Mouse (Mus musculus): ENCODE measurements at regions not wholly inside any gene's neighbourhood (a gene's known extent, or its start where the extent isn't known, plus 50 kb on each side); places are given as distances from the start of the nearest gene placed in this dataset.

DNA sequence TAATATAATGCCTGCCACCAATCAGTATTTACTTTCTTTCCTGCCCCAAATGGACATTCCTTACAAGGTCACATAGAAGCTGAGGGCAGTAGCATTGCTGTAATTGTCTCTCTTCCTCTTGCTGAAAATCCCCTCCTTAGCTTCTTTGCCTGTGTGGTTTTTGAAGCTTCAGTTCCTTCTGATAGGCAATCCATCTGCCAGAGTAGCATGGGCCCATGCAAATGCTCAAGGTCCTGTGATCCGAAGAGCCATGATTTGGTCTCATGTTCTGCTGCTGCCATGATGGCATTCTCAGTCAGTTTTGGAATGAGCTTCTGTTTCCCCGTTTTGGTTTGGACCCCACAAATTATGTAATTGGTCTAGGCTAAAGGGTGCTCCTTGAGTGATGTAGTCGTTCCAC is 586.0 kb upstream of the Nrp1 start:
- no peak for ATAC-seq (ENCODE audit: low FRiP score)
- Histone ChIP-seq H3K27me3 (ENCODE audit: control insufficient read depth, insufficient read depth, low read length) (no peaks in the 10 kb centered on the region), H3K4me3 (replicated peaks; ENCODE audit: low read length) (no peak overlapping the region), H3K9ac (no peak overlapping the region), H3K36me3 (replicated peaks; ENCODE audit: control insufficient read depth, insufficient read depth) (no peaks in the 10 kb centered on the region), H3K9me3 (ENCODE audit: control insufficient read depth, low read length) (no peaks in the 10 kb centered on the region), H3K27ac (no peak overlapping the region), H3K4me1 (replicated peaks; ENCODE audit: control insufficient read depth, insufficient read depth, low read length) (peaks cover 14% of the 10 kb centered on the region; the same call in 1 of the 2 replicates), H3K4me2 (replicated peaks) (no peak overlapping the region)
- 93% methylated on average over 3 of the region's 3 CpGs for WGBS
- DNase-seq (ENCODE audit: low spot score), result no peak

DNA sequence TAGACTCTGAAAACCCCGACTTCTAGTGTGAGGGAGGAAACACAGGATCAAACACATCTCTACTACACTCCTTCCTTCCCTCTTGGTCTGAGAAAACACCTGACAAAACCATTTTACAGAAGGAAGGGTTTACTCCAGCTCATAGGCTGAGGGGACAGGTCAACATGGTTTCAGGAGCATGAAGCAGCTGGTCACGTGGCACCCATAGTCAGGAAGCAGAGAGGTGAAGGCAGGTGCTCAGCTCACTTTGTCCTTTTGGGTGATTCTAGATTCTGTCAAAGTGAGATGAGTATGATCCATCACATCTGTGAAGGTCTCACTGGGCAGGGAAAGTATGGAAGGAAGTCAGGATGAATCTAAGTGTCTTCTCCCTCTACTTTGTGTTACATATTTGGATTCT is 585.5 kb upstream of the Nrp1 start:
- ATAC-seq (ENCODE audit: low FRiP score), result no peak
- Histone ChIP-seq H3K36me3 (replicated peaks; ENCODE audit: control insufficient read depth, insufficient read depth) (no peaks in the 10 kb centered on the region), H3K27me3 (ENCODE audit: control insufficient read depth, insufficient read depth, low read length) (no peaks in the 10 kb centered on the region), H3K27ac (no peak overlapping the region), H3K4me1 (replicated peaks; ENCODE audit: control insufficient read depth, insufficient read depth, low read length) (peaks cover 14% of the 10 kb centered on the region; the same call in 1 of the 2 replicates), H3K4me2 (replicated peaks) (no peak overlapping the region), H3K4me3 (replicated peaks; ENCODE audit: low read length) (no peak overlapping the region), H3K9ac (no peak overlapping the region), H3K9me3 (ENCODE audit: control insufficient read depth, low read length) (no peaks in the 10 kb centered on the region)
- no peak for DNase-seq (ENCODE audit: low spot score)
- 94% methylated on average over 2 of the region's 2 CpGs for WGBS

DNA sequence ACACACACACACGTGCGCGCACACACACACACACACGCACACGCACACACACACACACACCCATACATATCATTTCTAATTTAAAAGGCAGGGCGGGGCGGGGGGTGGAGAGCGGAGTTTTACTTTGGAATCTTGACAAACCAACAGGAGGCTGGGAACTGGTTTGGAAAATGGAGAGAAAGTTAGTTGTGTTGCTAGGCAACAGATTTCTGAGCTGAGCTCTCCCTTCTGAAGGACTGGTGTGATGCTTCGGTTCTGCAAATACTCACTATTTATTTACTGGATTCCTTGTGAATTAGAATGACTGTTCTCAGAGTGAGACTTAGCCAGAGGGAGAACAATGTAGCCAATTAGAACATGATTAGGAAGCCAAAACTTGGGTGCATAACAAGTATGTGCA is 583.8 kb upstream of the Nrp1 start:
- Histone ChIP-seq H3K4me3 (replicated peaks; ENCODE audit: low read length) (no peak overlapping the region), H3K9ac (no peak overlapping the region), H3K4me1 (replicated peaks; ENCODE audit: control insufficient read depth, insufficient read depth, low read length) (peaks cover 23% of the 10 kb centered on the region), H3K36me3 (replicated peaks; ENCODE audit: control insufficient read depth, insufficient read depth) (no peaks in the 10 kb centered on the region), H3K27ac (no peak overlapping the region), H3K4me2 (replicated peaks) (peak overlapping the region; percentile 22; the same call in 1 of the 2 replicates), H3K9me3 (ENCODE audit: control insufficient read depth, low read length) (no peaks in the 10 kb centered on the region), H3K27me3 (ENCODE audit: control insufficient read depth, insufficient read depth, low read length) (no peaks in the 10 kb centered on the region)
- peak; percentile 51; the same call in 1 of the 2 replicates for ATAC-seq (ENCODE audit: low FRiP score)
- DNase-seq (ENCODE audit: low spot score), result peak; percentile 45
- 52% methylated on average over 9 of the region's 9 CpGs for WGBS

DNA sequence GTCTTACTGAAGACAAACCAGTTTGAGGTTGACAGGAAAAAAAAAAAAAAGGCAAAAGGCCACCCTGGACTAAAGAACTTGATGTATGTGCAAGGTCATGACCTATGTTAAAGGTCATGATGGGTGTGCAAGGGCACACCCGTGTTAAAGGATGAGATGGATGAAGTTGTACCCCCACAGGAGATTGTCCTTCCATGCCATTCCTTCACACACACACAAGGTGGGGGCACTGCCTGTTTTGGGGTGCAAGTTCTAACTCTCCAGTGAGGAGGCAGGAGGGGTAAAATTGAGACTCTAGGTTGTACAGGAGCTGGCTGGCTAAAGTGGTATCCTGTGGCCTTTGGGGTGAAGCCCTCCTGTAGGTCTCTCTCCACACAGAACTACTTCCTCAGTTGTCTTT is 583.2 kb upstream of the Nrp1 start:
- WGBS, result 13% methylated on average over 1 of the region's 1 CpGs
- no peak for ATAC-seq (ENCODE audit: low FRiP score)
- Histone ChIP-seq H3K27ac (no peak overlapping the region), H3K9ac (no peak overlapping the region), H3K4me3 (replicated peaks; ENCODE audit: low read length) (no peak overlapping the region), H3K4me2 (replicated peaks) (no peak overlapping the region), H3K36me3 (replicated peaks; ENCODE audit: control insufficient read depth, insufficient read depth) (no peaks in the 10 kb centered on the region), H3K9me3 (ENCODE audit: control insufficient read depth, low read length) (no peaks in the 10 kb centered on the region), H3K27me3 (ENCODE audit: control insufficient read depth, insufficient read depth, low read length) (no peaks in the 10 kb centered on the region), H3K4me1 (replicated peaks; ENCODE audit: control insufficient read depth, insufficient read depth, low read length) (peaks cover 23% of the 10 kb centered on the region)
- DNase-seq (ENCODE audit: low spot score), result no peak

DNA sequence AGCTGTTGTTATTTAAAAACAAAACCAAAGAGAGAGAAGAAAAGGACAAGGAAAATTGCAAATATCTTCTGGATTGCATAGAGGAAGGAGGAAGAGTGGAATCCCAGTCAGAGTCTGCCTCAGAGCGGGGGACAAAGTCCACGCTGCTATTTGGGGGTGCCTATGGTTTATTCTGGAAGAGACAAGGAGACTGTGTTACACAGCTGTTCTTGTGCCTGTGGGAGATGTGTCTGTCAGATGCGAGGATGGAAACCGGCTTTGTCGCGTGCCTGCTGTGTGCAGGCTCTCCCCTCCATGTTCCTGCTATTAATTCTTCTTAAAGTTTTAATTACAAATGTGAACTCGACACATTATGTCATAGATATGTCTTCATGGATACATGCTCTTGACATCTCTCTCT is 582.7 kb upstream of the Nrp1 start:
- Histone ChIP-seq H3K27me3 (ENCODE audit: control insufficient read depth, insufficient read depth, low read length) (no peaks in the 10 kb centered on the region), H3K4me1 (replicated peaks; ENCODE audit: control insufficient read depth, insufficient read depth, low read length) (peaks cover 23% of the 10 kb centered on the region), H3K9ac (no peak overlapping the region), H3K27ac (no peak overlapping the region), H3K4me2 (replicated peaks) (no peak overlapping the region), H3K4me3 (replicated peaks; ENCODE audit: low read length) (no peak overlapping the region), H3K36me3 (replicated peaks; ENCODE audit: control insufficient read depth, insufficient read depth) (no peaks in the 10 kb centered on the region), H3K9me3 (ENCODE audit: control insufficient read depth, low read length) (no peaks in the 10 kb centered on the region)
- ATAC-seq (ENCODE audit: low FRiP score) (no peak), DNase-seq (ENCODE audit: low spot score) (no peak)
- WGBS, result 16% methylated on average over 7 of the region's 7 CpGs

DNA sequence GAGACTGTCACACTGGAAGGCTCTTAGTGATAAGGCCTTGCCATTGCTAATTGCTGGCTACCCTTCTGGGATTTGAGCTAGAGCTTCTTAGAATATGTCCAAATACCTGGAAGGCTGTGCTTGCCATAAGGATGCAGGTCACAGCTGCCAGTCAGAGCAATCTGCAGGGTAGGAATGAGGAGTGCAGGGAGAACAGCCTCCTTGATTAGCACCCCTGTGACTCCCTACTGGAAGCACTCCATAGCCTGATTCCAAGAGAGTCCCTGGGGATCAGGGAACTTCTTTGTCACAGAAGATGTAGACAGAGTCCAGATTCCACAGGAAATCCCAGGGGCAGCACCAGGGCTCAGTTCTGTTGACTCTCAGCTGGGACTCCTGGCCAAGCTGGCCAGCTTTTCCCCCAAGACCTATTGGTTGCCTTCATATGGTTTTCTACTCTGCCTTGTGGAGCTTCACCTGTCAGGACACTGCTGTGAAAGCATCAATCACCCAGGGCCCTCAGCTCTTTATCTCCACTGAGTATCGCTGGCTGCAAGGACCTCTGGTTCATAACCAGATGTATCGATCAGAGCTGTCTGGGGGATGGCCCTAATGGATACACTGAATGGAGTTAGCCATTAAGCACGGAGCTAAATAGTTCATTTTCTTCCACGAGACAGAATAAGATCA is 579.9 kb upstream of the Nrp1 start:
- DNase-seq (ENCODE audit: low spot score), result no peak
- 34% methylated on average over 4 of the region's 4 CpGs for WGBS

DNA sequence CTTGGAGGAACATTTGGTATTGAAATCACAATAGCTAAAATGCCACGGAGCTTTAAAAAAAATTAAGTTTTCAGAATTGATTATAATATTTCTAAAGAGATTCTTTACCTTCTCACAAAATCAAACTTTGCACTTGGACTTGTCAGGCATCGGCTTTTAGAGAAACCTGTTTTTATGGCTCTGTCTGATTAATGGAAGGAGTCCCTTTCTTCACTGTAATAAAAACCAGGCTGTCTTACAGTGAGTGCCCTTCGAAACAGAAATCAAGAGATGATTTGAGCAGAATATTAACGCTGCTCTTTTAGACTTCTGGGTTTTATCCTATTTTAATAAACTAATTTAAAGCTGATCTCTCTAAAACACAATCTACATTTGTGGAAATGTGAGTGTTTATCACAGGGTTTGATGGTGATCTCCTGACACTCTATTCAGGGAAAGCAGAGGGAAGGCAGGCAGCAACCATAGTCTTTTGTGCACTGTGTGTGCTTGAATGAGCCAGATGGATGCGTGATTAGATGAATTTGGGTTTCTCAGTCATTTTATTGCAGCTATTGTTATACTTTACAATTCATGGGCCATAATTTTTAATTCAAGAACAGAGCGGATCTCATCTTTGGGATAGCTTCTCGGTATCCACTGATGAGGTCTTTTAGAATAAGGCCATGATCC is 579.2 kb upstream of the Nrp1 start:
- ATAC-seq (ENCODE audit: low FRiP score) (no peak), DNase-seq (ENCODE audit: low spot score) (no peak)
- peak overlapping the region; percentile 58 for H3K27ac ChIP-seq

More for the DNA sequence above, 579.9 kb upstream of the Nrp1 start:
- no peaks in the 10 kb centered on the region for H3K27me3 ChIP-seq (ENCODE audit: control insufficient read depth, insufficient read depth, low read length)
- no peak overlapping the region for H3K4me3 ChIP-seq (replicated peaks; ENCODE audit: low read length)
- no peak overlapping the region for H3K4me2 ChIP-seq (replicated peaks)
- no peaks in the 10 kb centered on the region for H3K36me3 ChIP-seq (replicated peaks; ENCODE audit: control insufficient read depth, insufficient read depth)
- no peaks in the 10 kb centered on the region for H3K9me3 ChIP-seq (ENCODE audit: control insufficient read depth, low read length)
- 0 out of 2 replicates have a peak, but pooled peaks have one; percentile 17 for ATAC-seq (ENCODE audit: low FRiP score)
- H3K4me1 ChIP-seq (replicated peaks; ENCODE audit: control insufficient read depth, insufficient read depth, low read length), result peaks cover 23% of the 10 kb centered on the region
- peak overlapping the region; percentile 27; the same call in 1 of the 2 replicates for H3K27ac ChIP-seq
- no peak overlapping the region for H3K9ac ChIP-seq

DNA sequence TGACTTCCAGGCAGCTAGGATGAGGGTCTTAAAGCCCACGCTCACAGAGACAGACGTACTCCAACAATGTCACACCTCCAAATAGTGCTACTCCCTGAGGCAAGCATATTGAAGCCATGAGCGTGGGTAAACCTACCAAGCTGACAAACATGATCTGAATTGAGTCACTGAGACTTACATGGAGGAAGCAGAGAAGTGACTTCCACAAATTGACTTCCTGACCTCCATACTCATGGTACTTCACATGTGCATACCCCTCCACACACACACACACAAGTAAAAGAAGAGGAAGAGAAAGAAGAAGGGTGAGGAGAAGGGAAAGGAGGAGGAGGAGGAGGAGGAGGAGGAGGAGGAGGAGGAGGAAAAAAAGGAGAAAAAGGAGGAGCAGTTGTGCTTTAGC is 577.8 kb upstream of the Nrp1 start:
- no peak overlapping the region for H3K4me3 ChIP-seq (replicated peaks; ENCODE audit: low read length)
- H3K27me3 ChIP-seq (ENCODE audit: control insufficient read depth, insufficient read depth, low read length), result no peaks in the 10 kb centered on the region
- H3K9ac ChIP-seq, result no peak overlapping the region
- ATAC-seq (ENCODE audit: low FRiP score) (no peak), DNase-seq (ENCODE audit: low spot score) (no peak)
- H3K27ac ChIP-seq, result no peak overlapping the region
- H3K36me3 ChIP-seq (replicated peaks; ENCODE audit: control insufficient read depth, insufficient read depth), result no peaks in the 10 kb centered on the region
- 95% methylated on average over 3 of the region's 3 CpGs for WGBS
- H3K9me3 ChIP-seq (ENCODE audit: control insufficient read depth, low read length), result no peaks in the 10 kb centered on the region
- no peak overlapping the region for H3K4me2 ChIP-seq (replicated peaks)
- peaks cover 12% of the 10 kb centered on the region; the same call in 1 of the 2 replicates for H3K4me1 ChIP-seq (replicated peaks; ENCODE audit: control insufficient read depth, insufficient read depth, low read length)

More for the DNA sequence above, 579.2 kb upstream of the Nrp1 start:
- no peak overlapping the region for H3K4me3 ChIP-seq (replicated peaks; ENCODE audit: low read length)
- H3K9me3 ChIP-seq (ENCODE audit: control insufficient read depth, low read length), result no peaks in the 10 kb centered on the region
- 54% methylated on average over 7 of the region's 7 CpGs for WGBS
- no peaks in the 10 kb centered on the region for H3K36me3 ChIP-seq (replicated peaks; ENCODE audit: control insufficient read depth, insufficient read depth)
- no peak overlapping the region for H3K4me2 ChIP-seq (replicated peaks)
- no peaks in the 10 kb centered on the region for H3K27me3 ChIP-seq (ENCODE audit: control insufficient read depth, insufficient read depth, low read length)
- peaks cover 23% of the 10 kb centered on the region for H3K4me1 ChIP-seq (replicated peaks; ENCODE audit: control insufficient read depth, insufficient read depth, low read length)
- no peak overlapping the region for H3K9ac ChIP-seq

DNA sequence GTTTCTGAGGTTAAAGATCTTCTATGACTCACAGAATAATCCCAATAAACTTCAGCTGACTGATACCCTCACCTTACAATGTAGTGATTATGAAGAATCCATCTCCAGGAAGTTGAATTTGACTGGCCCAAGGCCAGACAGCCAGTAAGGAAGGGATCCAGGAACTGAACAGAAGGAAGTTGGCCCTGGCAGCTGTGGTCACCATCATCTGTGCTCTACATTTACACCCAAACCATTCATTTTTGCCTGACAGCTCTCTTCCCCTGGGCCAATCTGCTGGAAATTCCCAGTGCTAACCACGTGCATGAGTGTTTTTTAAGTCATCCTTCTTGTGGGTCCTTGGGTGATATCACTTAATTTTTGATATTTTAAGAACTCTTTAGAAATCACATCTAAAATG is 577.4 kb upstream of the Nrp1 start:
- WGBS, result 78% methylated on average over 1 of the region's 1 CpGs
- no peaks in the 10 kb centered on the region for H3K27me3 ChIP-seq (ENCODE audit: control insufficient read depth, insufficient read depth, low read length)
- H3K4me2 ChIP-seq (replicated peaks), result no peak overlapping the region
- ATAC-seq (ENCODE audit: low FRiP score) (no peak), DNase-seq (ENCODE audit: low spot score) (no peak)
- no peaks in the 10 kb centered on the region for H3K9me3 ChIP-seq (ENCODE audit: control insufficient read depth, low read length)
- no peak overlapping the region for H3K27ac ChIP-seq
- no peak overlapping the region for H3K9ac ChIP-seq
- no peaks in the 10 kb centered on the region for H3K36me3 ChIP-seq (replicated peaks; ENCODE audit: control insufficient read depth, insufficient read depth)
- H3K4me3 ChIP-seq (replicated peaks; ENCODE audit: low read length), result no peak overlapping the region
- H3K4me1 ChIP-seq (replicated peaks; ENCODE audit: control insufficient read depth, insufficient read depth, low read length), result peaks cover 9% of the 10 kb centered on the region; the same call in 1 of the 2 replicates

Measured in hindbrain, embryonic 14.5 days (tissue).